Mouse (Mus musculus) limb, embryonic 10.5 days (tissue): ENCODE data around the gene Sumf1. TPM values are rescaled to one million over a fixed set of nuclear protein-coding genes. Genes with fewer than 3 reads are reported as not detected.

Experiments used
- DNase-seq: peaks from one replicate; pipeline ENCODE4 v3.0.0-alpha.2; 2017; ENCODE audit warnings: low spot score
- H3K27ac ChIP-seq: fragments of 300-500 bp; sonication (generic); 2 replicates; pipeline ENCODE4 v1.5.1; 2016; ENCODE audit warnings: mild to moderate bottlenecking
- H3K27me3 ChIP-seq: fragments of 300-500 bp; sonication (generic); 2 replicates; pipeline ENCODE4 v1.6.1; 2016; ENCODE audit warnings: low read depth, mild to moderate bottlenecking; ENCODE audit not compliant: poor library complexity, severe bottlenecking
- H3K36me3 ChIP-seq: fragments of 300-500 bp; sonication (generic); 2 replicates; pipeline ENCODE4 v1.6.1; 2016; ENCODE audit warnings: mild to moderate bottlenecking, moderate library complexity
- H3K4me1 ChIP-seq: fragments of 300-500 bp; sonication (generic); 2 replicates; pipeline ENCODE4 v1.6.1; 2016
- H3K4me3 ChIP-seq: fragments of 300-500 bp; sonication (generic); 2 replicates; pipeline ENCODE4 v1.5.1; 2016; ENCODE audit warnings: mild to moderate bottlenecking, moderate library complexity
- H3K9me3 ChIP-seq: fragments of 300-500 bp; sonication (generic); replicated peaks from 2 replicates; pipeline ENCODE4 v1.6.1; 2016; ENCODE audit warnings: mild to moderate bottlenecking
- WGBS: fragments of 180-500 bp; shearing (Covaris S2); methylation state at CpG from one replicate; pipeline ENCODE4 v1.1.7; 2016; 5-methylcytosine and 5-hydroxymethylcytosine counted together
- polyA plus RNA-seq: library from polyadenylated mRNA; unstranded; fragments of >200 nt; fragmentation: Nextera tagmentation; extraction: Ambion mirVana; gene quantifications from 2 replicates; pipeline ENCODE4 v1.2.1, GENCODE M21; 2016

Gene Sumf1
- polyA plus RNA-seq, 1 experiment from 2014 or later = 14.2 TPM

DNA sequence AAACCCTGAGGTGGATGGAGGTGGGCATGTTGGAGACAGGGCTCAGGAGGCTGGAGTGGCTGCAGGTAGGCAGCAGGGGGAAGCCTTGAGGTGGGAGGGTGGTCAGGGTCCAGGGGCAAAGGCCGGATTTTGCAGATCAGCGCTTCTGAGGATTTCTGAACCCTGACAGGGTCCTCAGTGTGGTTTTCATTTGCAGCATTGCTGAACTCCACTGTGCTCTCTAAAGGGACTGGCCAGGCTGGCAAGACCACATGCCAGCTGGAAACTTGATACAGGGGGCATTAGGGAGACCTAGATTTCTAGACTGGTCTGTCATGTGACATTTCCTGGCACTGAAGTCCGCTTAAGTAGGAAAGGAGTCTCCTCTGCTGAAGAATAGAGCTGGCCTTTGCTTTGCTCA, 32.6 kb upstream of the Sumf1 start:
- Histone ChIP-seq H3K4me1 (peaks cover 15% of the 10 kb centered on the region), H3K4me3 (no peak overlapping the region), H3K27ac (no peak overlapping the region), H3K36me3 (peaks cover 9% of the 10 kb centered on the region; the same call in 1 of the 2 replicates), H3K9me3 (no peaks in the 10 kb centered on the region), H3K27me3 (no peaks in the 10 kb centered on the region)
- WGBS = 85% methylated on average over 3 of the region's 3 CpGs
- no peak for DNase-seq

GRCm38 (mm10) chr6:108216832-108217231, 31.4 kb upstream of the Sumf1 start:
- peaks cover 9% of the 10 kb centered on the region; the same call in 1 of the 2 replicates for H3K36me3 ChIP-seq
- DNase-seq = no peak
- H3K9me3 ChIP-seq = no peaks in the 10 kb centered on the region
- no peak overlapping the region for H3K4me3 ChIP-seq
- 95% methylated on average over 8 of the region's 8 CpGs for WGBS
- no peaks in the 10 kb centered on the region for H3K27me3 ChIP-seq
- no peak overlapping the region for H3K27ac ChIP-seq
- H3K4me1 ChIP-seq = peaks cover 19% of the 10 kb centered on the region

- 88% methylated on average over 5 of the region's 5 CpGs for WGBS
Observed at GRCm38 (mm10) chr6:108216091-108216490, 30.7 kb upstream of the Sumf1 start.

DNA sequence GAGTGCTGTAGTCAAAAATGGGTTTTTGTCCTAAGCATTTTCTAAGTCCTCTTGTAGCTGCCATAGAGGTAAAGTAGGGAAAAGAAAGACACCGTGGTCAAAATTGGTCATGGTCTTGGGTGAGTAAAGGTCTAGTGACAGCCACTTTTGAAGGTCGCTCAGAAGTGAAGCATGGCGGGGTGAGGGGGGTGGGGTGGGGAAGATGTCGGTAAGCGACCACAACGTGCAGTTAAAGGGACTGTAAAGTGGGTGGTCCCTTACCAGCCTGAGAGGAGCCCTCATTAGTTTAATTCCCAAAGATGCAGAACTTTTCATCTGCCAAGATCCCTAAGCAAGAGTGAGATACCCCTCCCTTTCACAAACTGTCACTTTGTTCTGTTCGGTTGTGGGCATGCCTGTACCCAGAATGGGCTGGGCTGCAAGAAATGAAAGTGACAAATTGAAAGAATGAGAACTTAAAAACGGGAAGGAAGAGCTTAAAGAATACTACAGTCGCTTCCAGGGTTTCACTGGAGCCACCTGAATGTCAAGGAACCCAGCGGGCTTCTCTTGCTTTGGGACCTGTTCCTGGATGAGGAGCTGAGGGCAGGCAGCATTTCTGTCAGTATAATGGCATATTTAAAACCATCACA, 29.0 kb upstream of the Sumf1 start:
- WGBS = 14% methylated on average over 10 of the region's 10 CpGs
- Histone ChIP-seq H3K4me3 (peak overlapping the region; percentile 80), H3K27ac (peak overlapping the region; percentile 88; the same call in 1 of the 2 replicates), H3K36me3 (peaks cover 9% of the 10 kb centered on the region; the same call in 1 of the 2 replicates), H3K9me3 (no peaks in the 10 kb centered on the region), H3K4me1 (peaks cover 25% of the 10 kb centered on the region), H3K27me3 (no peaks in the 10 kb centered on the region)
- DNase-seq = no peak

More at GRCm38 (mm10) chr6:108216091-108216490, 30.7 kb upstream of the Sumf1 start:
- DNase-seq = no peak
- Histone ChIP-seq H3K36me3 (peaks cover 9% of the 10 kb centered on the region; the same call in 1 of the 2 replicates), H3K4me3 (no peak overlapping the region), H3K9me3 (no peaks in the 10 kb centered on the region), H3K27me3 (no peaks in the 10 kb centered on the region), H3K4me1 (peaks cover 25% of the 10 kb centered on the region), H3K27ac (no peak overlapping the region)

DNA sequence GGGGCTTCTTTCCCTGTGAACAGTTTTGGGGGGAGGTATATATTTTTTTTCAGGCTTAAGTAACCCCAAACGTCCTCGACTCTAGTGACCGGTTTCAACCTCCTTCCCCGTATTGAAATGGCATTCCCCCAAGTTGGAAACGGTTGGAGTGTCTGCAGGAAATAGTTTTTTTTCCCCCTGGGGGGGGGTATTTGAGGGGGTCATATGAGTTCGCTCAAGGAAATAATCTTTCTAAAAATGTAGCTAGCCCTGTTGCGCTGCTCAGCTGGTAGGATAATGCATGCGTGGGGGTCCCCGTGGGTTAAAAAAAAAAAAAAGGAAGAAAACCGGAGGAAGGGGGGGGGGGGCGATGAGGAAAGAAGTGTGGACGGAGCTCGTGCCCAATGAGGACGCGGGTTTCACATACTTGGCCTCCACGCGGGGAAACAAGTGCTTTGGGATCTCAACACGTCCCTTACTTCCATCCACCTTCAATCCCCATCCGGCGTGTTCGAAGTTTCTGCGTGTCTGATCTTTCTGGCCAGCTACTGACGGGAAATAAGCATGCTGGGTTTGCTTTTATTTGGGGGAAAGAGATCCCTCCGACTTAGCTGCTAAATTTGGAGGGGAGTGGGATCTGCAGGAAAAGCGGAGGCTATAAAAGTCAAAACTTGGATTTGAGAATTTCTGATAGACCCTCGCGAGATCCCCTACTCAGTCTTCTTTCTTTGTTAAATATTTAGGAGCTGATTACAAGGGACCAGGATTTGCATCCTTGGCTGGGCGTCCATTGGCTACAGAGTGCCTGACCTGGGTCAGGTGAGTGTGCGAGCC, 28.3 kb upstream of the Sumf1 start:
- Histone ChIP-seq H3K4me3 (peak overlapping the region; percentile 80), H3K27ac (peak overlapping the region; percentile 88), H3K9me3 (no peaks in the 10 kb centered on the region), H3K4me1 (peaks cover 25% of the 10 kb centered on the region), H3K36me3 (peaks cover 9% of the 10 kb centered on the region; the same call in 1 of the 2 replicates), H3K27me3 (no peaks in the 10 kb centered on the region)
- WGBS = under 1% methylated on average over 29 of the region's 29 CpGs
- peak; percentile 53 for DNase-seq

DNA sequence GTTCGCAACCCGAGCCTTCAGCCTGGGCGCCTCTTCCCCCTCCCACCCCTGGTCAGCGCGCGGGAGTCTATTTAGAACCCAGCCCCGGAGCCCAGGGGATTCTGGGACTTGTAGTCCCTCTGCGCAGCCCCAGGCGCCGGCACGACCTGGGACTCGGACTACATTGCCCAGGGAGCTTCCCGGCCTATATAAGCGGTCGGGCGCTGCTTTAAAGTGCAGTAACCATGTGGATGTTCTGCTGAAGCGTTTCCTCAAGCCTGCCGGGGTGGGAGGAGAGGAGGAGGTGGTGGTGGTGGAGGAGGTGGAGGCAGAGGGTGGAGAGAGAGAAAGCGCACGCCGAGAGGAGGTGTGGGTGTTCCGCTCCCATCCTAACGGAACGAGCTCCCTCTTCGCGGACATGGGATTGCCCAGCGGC, 27.5 kb upstream of the Sumf1 start, which contains the start of gene Itpr1:
TSS of gene Itpr1 (plus strand) at position 216 of the 415 bp plus-strand sequence.
- Histone ChIP-seq H3K4me3 (peak within 1 kb of the TSS; percentile 80), H3K27me3 (no peaks in the 10 kb centered on the region), H3K27ac (peak within 1 kb of the TSS; percentile 88), H3K4me1 (peaks cover 25% of the 10 kb centered on the region), H3K36me3 (peaks cover 5% of the 10 kb centered on the region; the same call in 1 of the 2 replicates), H3K9me3 (no peaks in the 10 kb centered on the region)
- WGBS = under 1% methylated on average over 27 of the region's 27 CpGs
- DNase-seq = peak; percentile 98

DNA sequence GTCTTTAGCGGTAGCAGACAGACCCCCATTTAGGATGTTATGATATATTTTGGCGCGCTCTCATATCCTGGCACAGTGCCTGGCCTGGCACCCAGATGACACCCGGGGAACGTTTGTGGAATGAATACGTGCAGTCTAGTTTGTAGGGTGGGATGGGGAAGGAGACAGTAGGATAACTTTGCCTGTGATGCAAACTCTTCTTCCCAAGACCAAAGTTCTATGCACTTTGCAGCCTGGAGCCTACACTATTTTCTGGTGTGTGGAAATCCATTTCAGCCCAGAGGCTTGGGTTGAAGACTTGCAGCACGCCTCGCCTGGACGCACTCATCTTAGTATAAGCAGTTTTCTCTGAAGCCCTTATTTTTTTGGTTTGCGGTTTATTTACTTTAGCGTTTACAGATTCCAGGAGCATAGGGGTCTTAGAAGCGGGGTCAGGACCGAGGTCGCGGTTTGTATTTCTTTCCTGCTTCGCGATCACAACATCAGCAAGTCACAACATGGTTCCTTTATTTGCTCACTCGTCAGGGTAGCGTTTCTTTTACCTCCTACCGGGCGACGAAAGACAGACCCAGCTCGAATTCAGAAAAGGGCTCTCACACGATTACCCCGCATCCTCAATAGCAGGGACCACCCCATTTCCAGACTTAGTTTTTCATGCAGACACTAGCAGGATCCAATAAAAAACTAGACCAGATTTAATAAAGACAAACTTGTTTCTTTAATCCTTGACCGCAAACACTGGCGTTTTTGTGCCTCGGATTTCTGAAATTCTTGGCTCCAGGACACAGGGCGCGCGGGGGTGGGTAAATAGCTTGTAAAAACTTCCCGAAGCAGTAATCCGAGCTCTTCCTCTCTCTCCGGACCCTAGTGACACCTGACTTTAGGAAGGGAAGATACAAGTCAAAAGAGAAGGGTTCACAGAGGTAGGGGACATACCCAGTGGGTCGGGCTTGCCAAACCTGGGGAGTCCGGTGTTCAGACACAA, 26.8 kb upstream of the Sumf1 start:
- Histone ChIP-seq H3K36me3 (0 out of 2 replicates have a peak, but pooled peaks cover 4% of the 10 kb centered on the region), H3K27me3 (no peaks in the 10 kb centered on the region), H3K27ac (peak overlapping the region; percentile 88), H3K9me3 (no peaks in the 10 kb centered on the region), H3K4me1 (peaks cover 25% of the 10 kb centered on the region), H3K4me3 (peak overlapping the region; percentile 80)
- peak; percentile 46 for DNase-seq
- WGBS = 9% methylated on average over 36 of the region's 36 CpGs

DNA sequence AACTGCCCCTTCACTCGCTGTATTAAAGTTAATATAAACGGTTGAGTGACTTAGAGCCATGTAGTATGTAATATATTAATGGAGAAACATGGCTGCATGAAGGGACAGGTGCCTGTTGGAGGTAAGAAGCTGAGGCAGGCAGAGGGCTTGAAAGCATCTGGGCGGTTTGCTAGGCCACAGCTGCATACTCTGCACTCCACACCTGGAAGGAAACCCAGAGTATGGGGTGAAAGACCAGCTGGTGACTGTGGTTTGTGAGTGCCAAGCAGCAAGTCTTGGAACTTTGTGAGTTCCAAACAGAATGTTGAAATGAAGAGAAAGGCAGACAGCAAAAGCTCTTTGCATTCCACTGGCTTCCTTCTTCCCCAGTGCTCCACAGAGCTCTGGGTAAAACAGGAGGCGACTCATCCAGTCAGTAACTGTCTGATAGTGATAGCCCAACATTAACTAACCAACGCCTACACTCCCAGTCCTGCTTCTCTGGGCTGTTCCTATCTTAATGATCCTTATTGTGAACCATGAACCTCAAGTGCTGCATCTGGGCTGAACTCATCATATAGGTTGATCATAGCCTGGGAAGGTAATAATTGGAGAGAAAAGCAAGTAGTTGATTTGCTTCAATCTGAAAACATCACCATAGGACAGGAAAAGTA, 21.7 kb upstream of the Sumf1 start:
- Histone ChIP-seq H3K27ac (no peak overlapping the region), H3K4me1 (peaks cover 8% of the 10 kb centered on the region), H3K4me3 (no peak overlapping the region), H3K9me3 (no peaks in the 10 kb centered on the region), H3K36me3 (no peaks in the 10 kb centered on the region), H3K27me3 (0 out of 2 replicates have a peak, but pooled peaks cover 4% of the 10 kb centered on the region)
- WGBS = 82% methylated on average over 5 of the region's 5 CpGs
- no peak for DNase-seq

- no peak for DNase-seq
- Histone ChIP-seq H3K27me3 (0 out of 2 replicates have a peak, but pooled peaks cover 4% of the 10 kb centered on the region), H3K27ac (no peak overlapping the region), H3K4me1 (no peaks in the 10 kb centered on the region), H3K36me3 (no peaks in the 10 kb centered on the region), H3K4me3 (no peak overlapping the region), H3K9me3 (no peaks in the 10 kb centered on the region)
- WGBS = 86% methylated on average over 4 of the region's 4 CpGs
Observed at GRCm38 (mm10) chr6:108206145-108206544, 20.8 kb upstream of the Sumf1 start.

GRCm38 (mm10) chr6:108204322-108204721, 18.9 kb upstream of the Sumf1 start:
- no peak for DNase-seq
- Histone ChIP-seq H3K36me3 (no peaks in the 10 kb centered on the region), H3K4me1 (no peaks in the 10 kb centered on the region), H3K27me3 (0 out of 2 replicates have a peak, but pooled peaks cover 4% of the 10 kb centered on the region), H3K4me3 (no peak overlapping the region), H3K27ac (no peak overlapping the region), H3K9me3 (no peaks in the 10 kb centered on the region)
- 80% methylated on average over 2 of the region's 2 CpGs for WGBS

GRCm38 (mm10) chr6:108198286-108198685, 12.9 kb upstream of the Sumf1 start:
- Histone ChIP-seq H3K27me3 (no peaks in the 10 kb centered on the region), H3K9me3 (no peaks in the 10 kb centered on the region), H3K36me3 (no peaks in the 10 kb centered on the region), H3K27ac (no peak overlapping the region), H3K4me1 (peaks cover 9% of the 10 kb centered on the region; the same call in 1 of the 2 replicates), H3K4me3 (no peak overlapping the region)
- DNase-seq = no peak
- WGBS = 90% methylated on average over 7 of the region's 7 CpGs

GRCm38 (mm10) chr6:108197117-108197516, 11.7 kb upstream of the Sumf1 start:
- H3K27me3 ChIP-seq = no peaks in the 10 kb centered on the region
- H3K9me3 ChIP-seq = no peaks in the 10 kb centered on the region
- WGBS = 40% methylated on average over 4 of the region's 4 CpGs
- DNase-seq = no peak
- H3K36me3 ChIP-seq = no peaks in the 10 kb centered on the region
- no peak overlapping the region for H3K27ac ChIP-seq
- H3K4me3 ChIP-seq = no peak overlapping the region
- peaks cover 9% of the 10 kb centered on the region; the same call in 1 of the 2 replicates for H3K4me1 ChIP-seq
